Mouse (Mus musculus) spleen, adult 2 months (tissue): ENCODE results near the gene Arhgef33.

Experiments used
- CTCF ChIP-seq: fragments of 200-500 bp; IDR thresholded peaks from 2 replicates; pipeline ENCODE4 v1.5.1; 2011; ENCODE audit warnings: mild to moderate bottlenecking, inconsistent platforms; ENCODE audit not compliant: insufficient read depth, insufficient read length, insufficient replicate concordance; ENCODE audit errors: extremely low read depth
- POLR2A ChIP-seq: fragments of 200-500 bp; IDR thresholded peaks from 2 replicates; pipeline ENCODE4 v1.6.1; 2011; ENCODE audit warnings: low read depth, low read length, inconsistent platforms

DNA sequence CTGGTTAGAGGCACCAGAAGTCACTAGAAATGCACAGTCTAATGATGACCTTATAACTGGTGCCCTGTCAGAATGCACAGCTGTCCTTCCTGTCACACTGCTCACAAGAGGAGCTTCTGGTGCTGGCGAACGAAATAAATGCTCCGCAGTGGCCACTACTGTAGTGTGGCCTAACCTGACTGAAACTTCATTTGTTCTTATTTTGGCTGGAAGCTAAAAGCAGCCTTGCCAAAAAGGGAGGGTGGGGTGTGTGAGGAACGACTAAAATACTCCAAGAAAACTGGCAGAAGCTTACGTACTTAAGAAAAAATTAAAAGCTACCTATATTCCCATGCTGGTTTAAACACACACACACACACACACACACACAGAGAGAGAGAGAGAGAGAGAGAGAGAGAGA is 119.7 kb downstream of the Arhgef33 start:
- TF ChIP-seq CTCF (no peak), POLR2A (no peak)
